Mouse (Mus musculus) spleen, postnatal 4 days (tissue): ENCODE data around the gene Ctrc.
"Not testable (repeated sequence)": the region's sequence is repeated elsewhere in the genome, so short reads cannot be mapped to it uniquely, and the experiment has no call there.

Experiments
- DNase-seq, 2 experiments: peaks; one replicate each; pipeline ENCODE4 v3.0.0; 2022; ENCODE audit warnings: low spot score in 2 of 2

Ctrc gene

DNA sequence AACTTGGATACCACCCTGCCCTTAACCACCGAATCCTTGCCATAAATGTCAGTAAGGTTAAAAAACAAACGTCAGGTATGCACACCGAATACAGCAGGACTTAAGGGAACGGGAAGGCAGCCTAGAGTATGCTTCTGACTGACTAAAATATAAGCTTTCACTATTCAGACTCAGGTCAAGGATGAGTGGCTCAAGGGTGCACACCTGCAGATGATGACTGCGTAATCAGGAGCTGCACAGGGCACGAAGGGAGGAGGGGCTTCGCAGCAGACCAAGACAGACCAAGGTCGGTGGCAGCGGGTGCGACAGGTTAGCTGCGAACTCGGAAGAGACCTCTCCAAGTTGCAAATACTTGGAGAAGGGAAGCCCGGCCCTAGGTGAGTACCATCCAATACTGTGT, 60.0 kb downstream of the Ctrc start:
- no peak for DNase-seq

DNA sequence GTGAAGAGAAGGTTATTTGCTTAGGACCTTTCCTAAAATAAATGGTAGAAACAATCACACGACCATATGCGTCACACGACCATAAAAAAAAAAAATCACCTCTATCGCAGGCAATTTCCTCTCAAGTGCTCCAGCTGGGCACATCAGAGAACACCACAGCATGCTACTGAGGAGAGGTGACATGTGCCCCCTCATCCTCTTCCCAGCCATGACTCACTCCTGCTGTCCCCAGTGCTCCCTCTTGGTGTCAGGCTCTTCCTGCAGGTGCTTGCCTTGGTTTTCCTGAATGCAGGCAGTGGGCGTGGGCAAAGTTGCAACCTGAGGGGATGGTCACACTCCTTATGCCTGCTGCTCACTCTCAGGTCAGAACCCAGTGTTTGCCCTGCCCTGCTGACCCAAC, 61.3 kb downstream of the Ctrc start:
- DNase-seq: no peak

DNA sequence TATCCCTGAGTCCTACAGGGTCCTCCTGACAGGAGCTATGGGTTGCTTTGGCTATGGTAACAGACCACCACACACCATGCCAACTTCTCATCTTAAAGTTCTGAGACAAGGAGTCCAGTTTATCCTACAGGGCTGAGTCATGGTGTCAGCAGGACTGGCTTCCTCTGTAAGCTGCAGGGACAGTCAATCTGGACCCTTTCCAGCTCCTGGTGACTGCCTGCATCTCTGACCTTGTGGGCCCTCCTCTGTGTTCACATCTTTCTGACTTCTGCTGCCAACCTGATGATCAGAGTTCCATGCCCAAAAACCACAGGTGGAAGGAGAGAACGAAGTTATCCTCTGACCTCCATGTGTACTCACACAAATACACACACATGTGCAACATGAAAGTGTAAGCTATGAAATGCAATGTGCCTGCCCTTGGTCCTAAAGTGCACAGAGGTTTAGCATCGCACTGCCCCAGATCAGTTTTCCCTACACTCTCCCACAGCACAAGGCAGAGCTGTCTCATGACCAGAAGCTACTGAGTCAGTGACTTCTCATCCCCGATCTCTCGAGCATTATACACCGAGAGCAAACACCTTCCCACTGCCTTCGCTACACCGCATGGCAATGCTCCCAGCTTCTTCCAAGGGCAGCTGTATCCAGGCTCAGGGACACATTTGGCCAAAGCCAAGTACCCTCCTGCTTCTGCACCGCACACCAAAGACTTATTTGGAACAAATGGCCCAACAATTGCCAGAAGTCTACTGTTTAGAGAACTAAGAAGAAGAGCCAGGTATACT, 64.8 kb downstream of the Ctrc start:
- DNase-seq: no peak

DNA sequence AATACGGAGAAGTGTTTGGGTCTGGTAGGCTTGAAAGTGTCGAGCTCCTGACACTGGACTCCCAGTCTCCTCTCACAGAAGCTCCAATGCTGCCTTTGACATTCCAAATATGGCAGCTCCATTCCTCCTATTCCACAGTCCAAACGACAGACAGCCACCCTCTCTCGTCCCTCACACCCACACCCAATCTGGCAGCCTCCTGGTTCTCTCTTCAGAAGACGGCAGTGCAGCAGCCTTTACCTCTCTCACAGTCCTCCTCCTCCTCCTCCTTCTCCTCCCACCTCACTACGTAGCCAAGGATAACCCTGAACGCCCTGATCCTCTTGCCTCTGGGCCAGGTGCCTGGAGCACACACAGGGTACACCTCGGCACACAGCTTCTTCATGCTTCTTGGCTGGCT, 66.3 kb downstream of the Ctrc start:
- DNase-seq: no peak

DNA sequence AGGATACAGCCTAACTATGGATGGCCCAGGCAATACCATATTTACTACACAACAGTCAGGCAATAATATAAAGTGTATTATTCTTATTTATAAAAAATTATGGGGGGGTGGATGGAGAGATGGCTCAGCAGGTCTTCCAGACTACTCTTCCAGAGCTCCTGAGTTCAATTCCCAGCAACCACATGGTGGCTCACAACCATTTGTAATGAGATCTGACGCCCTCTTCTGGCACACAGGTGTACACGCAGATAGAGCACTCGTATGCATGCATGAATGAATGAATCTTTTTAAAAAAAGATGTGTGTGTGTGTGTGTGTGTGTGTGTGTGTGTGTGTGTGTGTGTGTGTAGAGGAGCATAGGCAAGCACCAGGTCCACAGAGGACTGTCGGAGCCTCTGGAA, 73.1 kb downstream of the Ctrc start:
- not testable (repeated sequence) for DNase-seq

DNA sequence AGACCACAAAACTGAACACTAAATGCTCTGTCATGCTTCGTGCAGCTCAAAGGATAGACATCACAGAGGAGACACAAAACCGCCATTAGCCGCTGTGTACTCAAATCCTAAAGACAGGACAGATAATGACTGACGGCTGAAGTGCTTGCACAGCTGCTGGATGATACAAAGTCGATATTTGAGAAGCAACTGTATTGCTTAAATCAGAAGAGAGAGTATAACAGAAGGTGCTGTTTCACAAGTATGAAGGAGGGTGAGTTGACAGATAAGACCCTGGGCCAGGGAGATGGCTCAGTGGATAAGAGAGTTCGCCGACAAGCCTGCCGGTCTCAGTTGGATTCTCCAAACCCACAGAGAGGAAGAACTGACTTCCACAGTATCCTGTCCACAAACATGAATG, 74.3 kb downstream of the Ctrc start:
- no peak for DNase-seq

DNA sequence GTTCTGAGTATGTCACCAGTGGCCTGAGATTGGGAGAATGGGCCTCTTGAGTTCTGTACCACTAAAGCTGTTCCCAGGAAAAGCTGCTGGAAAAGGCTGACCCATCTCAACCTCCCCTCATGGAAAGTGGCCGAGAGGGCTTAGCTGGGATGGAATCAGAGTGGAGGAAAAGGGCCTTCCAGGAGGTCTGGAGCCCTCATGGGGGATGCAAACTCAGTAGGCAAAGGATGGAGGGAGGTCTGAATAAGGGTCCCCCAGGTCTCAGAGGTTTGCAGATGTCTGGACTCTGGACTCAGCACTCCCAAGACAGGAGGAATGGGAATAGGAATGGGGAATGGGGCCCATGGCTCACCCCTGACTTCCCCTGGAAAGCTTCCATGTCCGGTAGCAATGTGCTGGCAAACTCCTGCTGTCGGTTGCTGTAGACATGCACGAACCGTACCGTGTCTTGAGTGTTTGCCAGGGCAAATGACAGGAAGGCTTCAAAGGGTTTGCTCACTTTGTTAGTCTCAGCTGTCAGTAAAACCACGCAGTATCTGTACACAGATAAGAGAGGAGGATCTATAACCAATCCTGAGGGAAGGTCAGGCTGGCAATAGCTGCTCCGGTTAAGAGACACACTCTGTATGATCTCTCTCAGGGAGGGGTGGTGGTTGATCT, 76.5 kb downstream of the Ctrc start:
- DNase-seq: no peak

DNA sequence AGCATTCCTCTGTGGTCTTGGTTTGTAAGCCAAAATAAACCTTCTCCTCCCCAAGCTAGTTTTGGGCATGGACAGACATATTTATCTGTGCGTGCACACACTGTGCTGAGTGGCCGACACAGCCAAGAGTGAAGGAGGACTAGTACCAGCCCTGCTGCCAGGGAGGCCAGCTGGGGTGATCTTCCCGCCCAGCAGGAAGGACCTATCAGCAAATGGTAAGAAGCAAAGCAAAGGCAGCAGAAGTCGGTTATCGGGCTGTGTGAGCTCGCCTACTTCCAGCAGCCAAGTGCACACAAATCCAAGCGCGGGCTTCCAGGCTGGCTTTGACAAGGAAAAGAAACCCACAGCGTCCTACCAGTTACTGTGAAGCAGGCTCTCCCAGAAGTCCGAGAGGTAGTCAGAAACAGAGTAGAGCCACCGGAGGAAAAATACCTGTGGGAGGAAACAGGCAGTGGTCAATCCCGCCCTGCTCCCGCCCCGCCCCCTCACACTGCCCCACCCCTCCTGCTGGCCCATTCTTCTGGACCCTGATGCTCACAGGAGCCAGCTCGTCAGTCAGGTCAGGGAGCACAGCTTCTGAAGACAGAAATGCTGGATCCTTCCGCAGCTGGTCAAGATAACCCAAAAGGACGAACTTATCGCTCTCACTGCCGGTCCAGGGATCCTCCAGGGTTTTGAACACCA, 78.7 kb downstream of the Ctrc start:
- DNase-seq: peak; percentile 59 to 73

DNA sequence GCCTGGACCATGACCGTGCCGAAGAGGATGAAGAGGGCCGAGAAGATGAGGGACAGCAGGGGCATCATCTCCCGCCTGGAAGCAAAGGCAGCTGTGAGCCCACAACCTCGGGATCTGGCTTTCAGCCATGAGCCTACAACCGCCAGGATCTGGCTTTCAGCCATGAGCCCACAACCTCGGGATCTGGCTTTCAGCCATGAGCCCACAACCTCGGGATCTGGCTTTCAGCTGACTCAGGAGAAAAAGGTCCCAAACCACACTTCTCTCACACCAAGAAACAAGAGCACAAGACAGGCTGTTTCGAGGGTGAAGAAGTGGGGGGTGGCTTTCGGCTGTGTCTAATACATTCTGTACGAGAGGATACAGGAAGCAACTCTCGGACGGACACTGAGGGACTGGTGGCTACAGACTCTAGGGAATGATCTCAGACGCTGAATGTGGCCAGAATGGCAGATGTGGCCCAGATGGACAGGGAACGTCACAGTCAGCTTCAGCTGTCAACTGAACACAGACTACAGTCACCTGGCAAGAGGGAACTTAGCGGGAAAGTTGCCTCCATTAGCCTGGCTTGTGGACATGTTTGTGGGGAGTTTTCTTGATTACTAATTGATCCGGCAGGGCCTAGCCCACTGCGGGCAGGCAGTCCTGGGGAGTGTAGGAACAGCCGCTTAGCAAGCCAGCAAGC, 79.3 kb downstream of the Ctrc start:
- DNase-seq: no peak

DNA sequence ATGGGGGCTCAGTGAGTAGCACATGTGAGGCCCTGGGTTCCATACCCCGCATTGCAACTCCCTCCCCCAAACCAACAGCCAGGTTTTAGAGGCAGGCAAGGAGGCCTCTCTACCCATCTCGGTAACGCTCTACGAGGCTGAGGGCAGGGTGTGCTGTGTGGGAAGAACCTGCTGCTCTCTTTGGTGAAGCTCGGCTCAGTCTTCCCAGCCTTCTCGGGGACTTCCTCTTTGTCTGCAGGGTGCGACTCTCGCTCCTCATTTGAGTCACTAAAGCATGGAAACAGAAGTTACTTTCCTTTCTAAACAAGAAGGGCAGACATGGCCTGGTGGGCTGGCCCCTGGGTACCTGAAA, 79.9 kb downstream of the Ctrc start:
- no peak for DNase-seq

DNA sequence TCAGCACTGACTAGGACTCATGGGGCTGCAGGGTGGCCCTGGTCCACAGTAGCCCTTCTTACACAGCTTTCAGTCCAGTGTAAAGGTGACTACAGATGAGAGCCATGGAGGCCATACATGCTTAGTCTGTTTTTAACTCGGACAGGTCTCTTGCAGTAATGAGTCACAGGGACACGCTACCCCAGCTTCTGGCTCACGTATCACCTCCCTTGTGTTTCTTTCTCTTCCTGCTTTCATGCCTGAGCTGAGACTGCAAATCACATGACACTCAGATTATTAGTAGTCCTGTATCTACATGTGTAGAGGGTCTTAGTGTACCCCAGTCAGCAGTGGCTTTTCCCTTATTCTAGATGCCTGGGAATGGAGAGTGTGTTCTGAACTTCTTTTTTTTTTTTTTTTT, 81.2 kb downstream of the Ctrc start:
- DNase-seq: no peak
